Mouse (Mus musculus) cerebellum, adult 2 months (tissue): ENCODE measurements at regions not wholly inside any gene's neighbourhood (a gene's known extent, or its start where the extent isn't known, plus 50 kb on each side); places are given as distances from the start of the nearest gene placed in this dataset.

Experiments
- DNase-seq, 2 experiments: peaks; one replicate each; pipeline ENCODE4 v3.0.0; 2021
- H3K27ac ChIP-seq: fragments of 200-500 bp; 2 replicates; pipeline ENCODE4 v1.5.1; 2012; ENCODE audit warnings: low read length, control low read depth, inconsistent platforms; ENCODE audit not compliant: insufficient read depth
- H3K27me3 ChIP-seq: fragments of 200-500 bp; 2 replicates; pipeline ENCODE4 v1.6.1; 2012; ENCODE audit warnings: inconsistent platforms, mild to moderate bottlenecking, low read length, moderate library complexity; ENCODE audit not compliant: control insufficient read depth, insufficient read depth
- H3K4me1 ChIP-seq: fragments of 200-500 bp; 2 replicates; pipeline ENCODE4 v1.6.1; 2011; ENCODE audit warnings: low read length; ENCODE audit not compliant: control insufficient read depth, insufficient read depth
- H3K4me3 ChIP-seq: fragments of 200-500 bp; replicated peaks from 2 replicates; pipeline ENCODE3; 2011; ENCODE audit warnings: mild to moderate bottlenecking, low read depth, low read length, control low read depth; ENCODE audit not compliant: insufficient read depth
- CTCF ChIP-seq: fragments of 200-500 bp; IDR thresholded peaks from 2 replicates; pipeline ENCODE4 v1.5.1; 2011; ENCODE audit warnings: low read depth, mild to moderate bottlenecking, control low read depth, low read length, moderate library complexity, borderline replicate concordance; ENCODE audit not compliant: insufficient read depth
- POLR2A ChIP-seq: fragments of 200-500 bp; IDR thresholded peaks from 2 replicates; pipeline ENCODE4 v1.6.1; 2011; ENCODE audit warnings: low read length, control low read depth, borderline replicate concordance; ENCODE audit not compliant: insufficient read depth
- WGBS: fragments of 180-500 bp; shearing (Covaris S2); methylation state at CpG from one replicate; pipeline ENCODE4 v1.1.7; 2018; 5-methylcytosine and 5-hydroxymethylcytosine counted together

DNA sequence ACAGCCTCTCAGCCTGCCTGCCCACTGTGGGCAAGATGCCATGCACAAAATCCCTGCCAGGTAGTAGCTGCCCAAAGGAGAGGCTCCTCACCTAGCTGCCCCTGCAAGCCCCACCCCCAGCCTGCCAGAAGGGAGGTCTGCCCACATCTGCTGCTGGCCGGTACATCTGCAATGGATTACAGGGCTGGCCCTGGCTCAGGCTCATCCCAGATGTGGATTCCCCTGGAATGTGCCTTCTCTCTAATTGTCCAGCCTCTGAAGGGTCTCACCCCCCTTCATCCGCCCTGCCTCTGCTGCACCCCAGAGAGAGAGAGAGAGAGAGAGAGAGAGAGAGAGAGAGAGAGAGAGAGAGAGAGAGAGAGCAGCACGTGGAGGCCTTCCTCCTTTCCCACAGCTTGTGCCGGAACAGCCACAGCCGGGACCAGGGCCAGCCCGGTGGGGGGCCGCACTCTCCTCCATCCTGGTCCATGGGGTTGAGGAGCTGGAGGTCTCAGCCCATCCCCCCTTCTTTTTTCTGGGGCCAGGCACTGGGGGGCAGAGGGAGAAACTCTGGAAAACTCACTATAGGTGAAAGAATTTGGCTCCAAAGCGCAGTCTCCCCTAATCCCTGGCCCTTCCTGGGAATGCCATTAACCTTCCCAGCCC, 161.2 kb upstream of the Tmem28 start:
- H3K4me1 ChIP-seq = no peaks in the 10 kb centered on the region
- TF ChIP-seq CTCF = no peak
- no peak for TF ChIP-seq POLR2A
- no peak for DNase-seq
- H3K27me3 ChIP-seq = no peaks in the 10 kb centered on the region
- no peak overlapping the region for H3K27ac ChIP-seq
- no peak overlapping the region for H3K4me3 ChIP-seq
- WGBS = 32% methylated on average over 7 of the region's 8 CpGs

DNA sequence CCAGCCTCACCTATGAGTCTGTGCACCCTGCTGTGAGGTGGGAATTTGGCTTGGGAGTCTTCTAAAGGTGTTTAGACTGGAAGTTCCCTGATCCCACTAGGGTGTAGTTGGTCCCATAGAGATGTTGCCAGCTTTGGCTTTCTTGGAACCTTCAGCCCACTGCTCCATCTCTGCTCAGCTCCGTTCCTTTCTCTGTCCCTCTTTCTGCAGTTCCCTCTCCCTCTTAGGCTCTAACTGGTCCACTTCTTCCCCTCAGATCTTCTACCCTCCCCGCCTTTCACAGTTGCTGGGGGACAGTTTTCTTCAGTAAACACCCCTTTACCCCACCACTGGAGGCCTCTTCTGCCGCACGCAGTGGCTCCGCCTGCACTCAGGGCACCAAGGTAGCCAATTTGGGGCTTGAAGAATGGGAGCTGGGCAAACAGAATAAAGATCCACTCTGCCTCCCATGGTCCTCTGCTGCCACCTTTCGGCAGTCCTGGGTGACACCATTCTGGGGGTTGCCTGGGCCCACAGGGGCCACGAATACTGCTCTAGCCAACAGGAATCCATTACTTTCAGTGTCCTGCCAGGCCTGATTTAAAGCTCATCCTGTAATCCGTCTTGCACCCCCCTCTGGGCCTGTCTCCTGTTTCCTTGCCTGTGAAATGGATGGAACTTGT, 162.9 kb upstream of the Tmem28 start:
- DNase-seq = peak; percentile 18 to 55
- H3K4me3 ChIP-seq = no peak overlapping the region
- no peaks in the 10 kb centered on the region for H3K27me3 ChIP-seq
- no peaks in the 10 kb centered on the region for H3K4me1 ChIP-seq
- no peak overlapping the region for H3K27ac ChIP-seq
- TF ChIP-seq CTCF (peak; percentile 78), POLR2A (no peak)
- WGBS = 8% methylated on average over 8 of the region's 8 CpGs

DNA sequence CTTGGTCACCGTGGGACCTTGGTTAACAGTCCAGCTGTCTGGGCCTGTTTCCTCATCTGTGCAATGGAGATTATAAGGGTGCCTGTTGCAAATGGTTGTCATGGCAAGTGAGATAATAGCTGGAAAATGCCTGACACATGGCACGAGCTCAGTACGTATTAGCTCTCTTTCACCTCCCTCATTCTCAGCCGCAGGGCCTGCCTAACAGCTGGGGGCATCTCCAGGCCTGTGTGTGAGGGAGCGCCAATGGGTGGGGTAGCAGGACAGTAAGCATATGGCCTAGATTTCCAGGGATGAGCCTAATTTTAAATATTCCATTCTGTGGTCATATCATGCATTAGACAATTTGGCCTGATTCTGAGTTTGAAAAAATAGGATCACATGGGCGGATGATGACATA, 163.8 kb upstream of the Tmem28 start:
- H3K27ac ChIP-seq = no peak overlapping the region
- 76% methylated on average over 6 of the region's 6 CpGs for WGBS
- TF ChIP-seq CTCF (no peak), POLR2A (no peak)
- no peak for DNase-seq
- no peaks in the 10 kb centered on the region for H3K27me3 ChIP-seq
- no peaks in the 10 kb centered on the region for H3K4me1 ChIP-seq
- no peak overlapping the region for H3K4me3 ChIP-seq

- H3K4me3 ChIP-seq = no peak overlapping the region
- H3K27me3 ChIP-seq = no peaks in the 10 kb centered on the region
- no peak for DNase-seq
- H3K4me1 ChIP-seq = no peaks in the 10 kb centered on the region
- WGBS = 13% methylated on average over 2 of the region's 2 CpGs
- H3K27ac ChIP-seq = no peak overlapping the region
- TF ChIP-seq POLR2A (no peak), CTCF (no peak)
Observed at GRCm38 (mm10) chrX:99632211-99632775, 161.2 kb upstream of the Pja1 start.

DNA sequence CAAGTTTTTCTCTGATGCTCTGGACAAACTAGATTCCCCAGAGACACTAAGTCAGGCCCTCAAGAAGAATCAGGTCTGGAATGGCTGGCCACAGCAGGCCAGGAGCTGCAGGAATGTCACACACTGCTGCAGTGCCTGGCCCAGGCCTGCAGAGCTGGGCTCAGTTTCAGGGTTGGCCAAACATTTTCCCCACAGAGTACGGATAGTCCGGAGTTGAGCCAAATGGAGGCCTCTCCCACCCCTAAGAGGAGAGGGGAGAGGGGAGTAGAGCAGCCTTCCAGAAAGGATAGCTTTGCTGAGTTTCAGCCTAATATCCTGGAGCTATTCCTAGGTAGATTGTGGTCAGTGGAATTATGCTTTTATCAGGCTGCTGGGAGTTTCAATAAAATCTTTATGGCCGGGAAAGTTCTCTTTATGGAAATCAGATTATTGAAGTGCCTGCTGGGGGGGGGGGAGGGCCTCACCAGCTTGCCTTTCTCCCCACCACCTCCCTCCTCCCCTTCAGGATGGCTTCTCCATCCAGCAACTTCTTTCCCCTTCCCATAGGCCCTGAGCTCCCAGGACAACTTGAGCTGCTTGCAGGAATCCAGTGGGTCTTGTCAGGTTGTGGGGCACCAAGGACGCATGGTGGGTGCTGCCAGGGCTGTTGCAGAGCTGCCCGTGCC, 153.6 kb upstream of the Pja1 start:
- WGBS = 25% methylated on average over 5 of the region's 5 CpGs
- no peaks in the 10 kb centered on the region for H3K27me3 ChIP-seq
- H3K4me3 ChIP-seq = no peak overlapping the region
- DNase-seq = no peak
- TF ChIP-seq CTCF (no peak), POLR2A (no peak)
- no peak overlapping the region for H3K27ac ChIP-seq
- no peaks in the 10 kb centered on the region for H3K4me1 ChIP-seq

GRCm38 (mm10) chrX:99612130-99612759, 141.2 kb upstream of the Pja1 start:
- DNase-seq = no peak
- 49% methylated on average over 9 of the region's 9 CpGs for WGBS
- Histone ChIP-seq H3K27ac (no peak overlapping the region), H3K4me3 (no peak overlapping the region), H3K4me1 (no peaks in the 10 kb centered on the region), H3K27me3 (no peaks in the 10 kb centered on the region)
- TF ChIP-seq POLR2A (no peak), CTCF (no peak)

DNA sequence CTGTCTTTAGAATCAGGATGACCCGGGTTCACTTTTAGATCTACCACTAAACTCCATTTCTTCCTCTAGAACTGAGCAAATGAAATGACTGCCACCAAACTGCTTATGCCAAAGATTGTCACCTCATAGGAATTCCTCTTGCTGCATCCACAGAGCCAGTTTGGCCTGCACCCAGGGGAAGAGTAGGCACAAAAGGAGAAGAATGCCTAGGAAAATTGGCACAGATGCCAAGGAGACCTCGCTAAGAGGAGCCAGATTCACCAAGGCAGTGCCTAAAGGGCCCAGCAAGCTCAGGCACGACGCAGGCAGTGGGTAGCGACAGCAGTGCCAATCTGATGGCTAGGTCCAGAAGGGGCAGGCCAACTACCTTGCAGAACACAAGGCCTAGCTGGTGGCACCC, 139.0 kb upstream of the Pja1 start:
- no peak overlapping the region for H3K4me3 ChIP-seq
- H3K27ac ChIP-seq = no peak overlapping the region
- 38% methylated on average over 5 of the region's 5 CpGs for WGBS
- no peak for DNase-seq
- H3K27me3 ChIP-seq = no peaks in the 10 kb centered on the region
- no peaks in the 10 kb centered on the region for H3K4me1 ChIP-seq
- TF ChIP-seq POLR2A = no peak
- no peak for TF ChIP-seq CTCF

GRCm38 (mm10) chrX:99609591-99609990, 138.5 kb upstream of the Pja1 start:
- no peak overlapping the region for H3K27ac ChIP-seq
- 66% methylated on average over 2 of the region's 2 CpGs for WGBS
- no peak overlapping the region for H3K4me3 ChIP-seq
- DNase-seq = no peak
- H3K4me1 ChIP-seq = no peaks in the 10 kb centered on the region
- no peaks in the 10 kb centered on the region for H3K27me3 ChIP-seq
- TF ChIP-seq POLR2A (no peak), CTCF (no peak)
